Comparison of ENCODE assay signal across 5 mouse cellular contexts in the genomic region with DNA sequence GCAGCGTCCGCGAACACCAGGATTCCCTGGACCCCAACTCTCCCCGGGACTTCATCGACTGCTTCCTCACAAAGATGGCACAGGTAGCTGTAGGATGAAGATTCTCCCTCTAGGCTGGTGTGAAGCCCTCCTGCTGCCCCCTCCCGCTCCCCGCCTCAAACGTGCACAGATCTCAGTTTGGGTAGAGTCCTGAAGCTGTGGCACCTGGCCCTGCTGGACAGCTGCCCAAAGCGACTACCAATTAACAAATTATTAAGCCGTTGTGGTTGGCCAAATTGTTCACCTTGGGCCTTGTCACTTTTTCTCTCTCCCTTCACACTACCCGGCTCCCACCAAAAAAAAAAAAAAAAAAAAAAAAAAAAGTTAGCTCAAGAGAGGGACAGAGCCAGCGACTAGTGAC.
"Had no signal": no experiment of that assay in that cellular context is flagged by ENCODE, and none has a peak within 500 bp of the region (broad histone marks: within the 10 kb centered on the region; RNA-seq: fewer than 3 reads in every experiment).

No protein-coding gene starts in this region.

- DNase-seq: layer of hippocampus, postnatal 36 days; lung, adult 18-20 months; lung, postnatal 10 days; lung, postnatal 36 days; thymus, postnatal 25 days had no signal
